Comparison of ENCODE assay signal across 15 mouse cellular contexts in the genomic region with DNA sequence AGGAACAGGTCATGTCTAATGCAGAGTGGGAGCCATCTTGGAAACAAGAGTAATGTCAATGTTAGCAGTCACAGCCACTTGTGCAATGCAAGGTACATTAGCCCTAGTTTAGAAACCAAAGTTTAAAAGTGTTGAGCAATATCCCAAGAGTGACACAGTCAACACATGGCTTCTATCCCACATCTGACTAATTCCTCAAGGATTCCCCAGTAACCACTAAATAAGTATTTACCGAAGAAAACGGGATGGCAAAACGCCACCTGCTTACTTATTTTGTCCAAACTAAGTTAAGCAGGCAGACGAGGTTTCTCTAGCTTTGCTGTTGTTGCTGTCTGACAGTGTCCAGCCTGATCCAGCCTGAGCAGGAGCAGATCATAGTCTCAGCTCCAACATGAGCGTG.
DNase-seq lines count a peak whose midpoint lies in the region; ATAC-seq lines count a peak whose summit lies in the region.
"Had no signal": no experiment of that assay in that cellular context is flagged by ENCODE, and none has a peak within 500 bp of the region (broad histone marks: within the 10 kb centered on the region; RNA-seq: fewer than 3 reads in every experiment).

No protein-coding gene starts in this region.

- H3K27me3 ChIP-seq in heart, embryonic 11.5 days (ENCODE audit: control insufficient read depth, insufficient read depth, low read length) = no peaks in the 10 kb centered on the region
- H3K27me3 ChIP-seq: neural tube, embryonic 13.5 days had no signal

- no peak overlapping the region for H3K4me2 ChIP-seq in heart, embryonic 11.5 days
- H3K4me2 ChIP-seq: neural tube, embryonic 13.5 days had no signal

- no peak overlapping the region for H3K27ac ChIP-seq in heart, embryonic 11.5 days (ENCODE audit: low read depth, low read length)
- H3K27ac ChIP-seq: embryonic facial prominence, embryonic 10.5 days; neural tube, embryonic 13.5 days had no signal

- H3K9me3 ChIP-seq in heart, embryonic 11.5 days (replicated peaks; ENCODE audit: control insufficient read depth, low read length) = no peaks in the 10 kb centered on the region
- H3K9me3 ChIP-seq: embryonic facial prominence, embryonic 10.5 days; neural tube, embryonic 13.5 days had no signal

- DNase-seq in heart, adult 18-20 months = peak; percentile 41 to 49
- DNase-seq in urinary bladder, postnatal 25 days (ENCODE audit: low spot score) = peak; percentile 37
- no peak for DNase-seq in urinary bladder, adult 2 months (ENCODE audit: low spot score)
- peak; percentile 13 for DNase-seq in gastrocnemius, postnatal 25 days
- DNase-seq in urinary bladder, postnatal 36 days (ENCODE audit: low spot score in 2 of 2) = peak; percentile 18 to 65
- no peak for DNase-seq in embryo, embryonic 10 days (ENCODE audit: low spot score)
- no peak for DNase-seq in thymus, postnatal 36 days
- DNase-seq: cerebellum, postnatal 10 days; layer of hippocampus, adult 9-11 months; liver; thymus, postnatal 14 days had no signal

- no peak for ATAC-seq in heart, embryonic 11.5 days (replicated peaks; ENCODE audit: insufficient number of reproducible peaks, low FRiP score, low TSS enrichment)
- ATAC-seq: hindbrain, embryonic 16.5 days had no signal

- H3K4me1 ChIP-seq in heart, embryonic 11.5 days (ENCODE audit: control insufficient read depth, insufficient read depth, low read length) = no peaks in the 10 kb centered on the region
- H3K4me1 ChIP-seq: embryonic facial prominence, embryonic 10.5 days; neural tube, embryonic 13.5 days had no signal

- H3K4me3 ChIP-seq in heart, embryonic 11.5 days (ENCODE audit: low read depth, low read length) = no peak overlapping the region
- H3K4me3 ChIP-seq: embryonic facial prominence, embryonic 10.5 days; neural tube, embryonic 13.5 days had no signal

- no peak overlapping the region for H3K9ac ChIP-seq in heart, embryonic 11.5 days (ENCODE audit: low read depth, low read length)
- H3K9ac ChIP-seq: neural tube, embryonic 13.5 days had no signal

- H3K36me3 ChIP-seq in heart, embryonic 11.5 days (ENCODE audit: control insufficient read depth, insufficient read depth, low read length) = no peaks in the 10 kb centered on the region
- H3K36me3 ChIP-seq: embryonic facial prominence, embryonic 10.5 days; neural tube, embryonic 13.5 days had no signal

- 78% methylated on average over 5 of the region's 5 CpGs for WGBS in heart, embryonic 11.5 days (ENCODE audit: insufficient replicate concordance)

Comparison
In these comparisons a context has a peak if more than half of its experiments do, and no peak if none do; other contexts are left out.
1. DNase-seq: peak in heart, adult 18-20 months (2 of 2), urinary bladder, postnatal 25 days (single experiment), gastrocnemius, postnatal 25 days (single experiment) and urinary bladder, postnatal 36 days (2 of 2); none in urinary bladder, adult 2 months (single experiment), embryo, embryonic 10 days (single experiment) and thymus, postnatal 36 days (0 of 2).